Mouse (Mus musculus) limb, embryonic 11.5 days (tissue): ENCODE measurements around the gene Scnn1a. TPM values are rescaled to one million over a fixed set of nuclear protein-coding genes. Genes with fewer than 3 reads are reported as not detected.
"Not testable (repeated sequence)": the region's sequence is repeated elsewhere in the genome, so short reads cannot be mapped to it uniquely, and the experiment has no call there.

Experiments used
- ATAC-seq: fragments of 200-750 bp; cut with Nextera tagmentation; 2 replicates; pipeline ENCODE4 v1.8.0; 2017; ENCODE audit warnings: low read depth; ENCODE audit not compliant: insufficient number of reproducible peaks, low FRiP score, low TSS enrichment
- DNase-seq: peaks from one replicate; pipeline ENCODE4 v3.0.0-alpha.2; 2015; ENCODE audit warnings: low spot score
- H3K27ac ChIP-seq: fragments of 300-500 bp; sonication (generic); replicated peaks from 2 replicates; pipeline ENCODE4 v1.5.1; 2014; ENCODE audit warnings: low read depth, mild to moderate bottlenecking, low read length
- H3K27me3 ChIP-seq: fragments of 300-500 bp; sonication (generic); 2 replicates; pipeline ENCODE4 v1.6.1; 2014; ENCODE audit warnings: mild to moderate bottlenecking, low read length, mixed read lengths; ENCODE audit not compliant: control insufficient read depth, insufficient read depth
- H3K36me3 ChIP-seq: fragments of 300-500 bp; sonication (generic); 2 replicates; pipeline ENCODE4 v1.6.1; 2014; ENCODE audit warnings: mild to moderate bottlenecking, low read length, moderate library complexity, mixed read lengths; ENCODE audit not compliant: control insufficient read depth, insufficient read depth
- H3K4me1 ChIP-seq: fragments of 300-500 bp; sonication (generic); 2 replicates; pipeline ENCODE4 v1.6.1; 2014; ENCODE audit warnings: low read length, mixed read lengths; ENCODE audit not compliant: control insufficient read depth, insufficient read depth
- H3K4me2 ChIP-seq: fragments of 300-500 bp; sonication (generic); 2 replicates; pipeline ENCODE4 v1.6.1; 2014; ENCODE audit warnings: low read depth, mild to moderate bottlenecking, moderate library complexity; ENCODE audit not compliant: severe bottlenecking
- H3K4me3 ChIP-seq: fragments of 300-500 bp; sonication (generic); 2 replicates; pipeline ENCODE4 v1.5.1; 2014; ENCODE audit warnings: low read depth, low read length
- H3K9ac ChIP-seq: fragments of 300-500 bp; sonication (generic); 2 replicates; pipeline ENCODE4 v1.6.1; 2014; ENCODE audit warnings: mild to moderate bottlenecking, low read length
- H3K9me3 ChIP-seq: fragments of 300-500 bp; sonication (generic); 2 replicates; pipeline ENCODE4 v1.6.1; 2016; ENCODE audit warnings: low read length; ENCODE audit not compliant: control insufficient read depth
- WGBS: fragments of 180-500 bp; shearing (Covaris S2); extraction: QIAGEN DNeasy Blood & Tissue Kit; methylation state at CpG from one replicate; pipeline ENCODE4 v1.1.7; 2014; 5-methylcytosine and 5-hydroxymethylcytosine counted together
- polyA plus RNA-seq: library from polyadenylated mRNA; unstranded; fragments of >200 nt; fragmentation: Nextera tagmentation; extraction: Ambion mirVana; gene quantifications from 2 replicates; pipeline ENCODE4 v1.2.1, GENCODE M21; 2014

The Scnn1a gene
- 1.2 and 1.3 TPM in 2 replicates for polyA plus RNA-seq

- H3K27me3 ChIP-seq = peaks cover 29% of the 10 kb centered on the region
- no peak within 1 kb of the TSS for H3K4me2 ChIP-seq
- DNase-seq (no peak), ATAC-seq (no peak)
- H3K27ac ChIP-seq = no peak within 1 kb of the TSS
- H3K4me1 ChIP-seq = 0 out of 2 replicates have a peak, but pooled peaks cover 6% of the 10 kb centered on the region
- no peaks in the 10 kb centered on the region for H3K9me3 ChIP-seq
- H3K4me3 ChIP-seq = no peak within 1 kb of the TSS
- no peak within 1 kb of the TSS for H3K9ac ChIP-seq
- WGBS = 60% methylated on average over 1 of the region's 1 CpGs
- no peaks in the 10 kb centered on the region for H3K36me3 ChIP-seq
Measured at GRCm38 (mm10) chr6:125320323-125320722, at the start of gene Scnn1a. Scnn1a (plus strand) TSS chr6:125320659.

GRCm38 (mm10) chr6:125271455-125272227 is 48.8 kb upstream of the Scnn1a start:
- Histone ChIP-seq H3K4me1 (0 out of 2 replicates have a peak, but pooled peaks cover 2% of the 10 kb centered on the region), H3K36me3 (no peaks in the 10 kb centered on the region), H3K27ac (no peak overlapping the region), H3K4me2 (0 out of 2 replicates have a peak overlapping the region, but pooled peaks have one; percentile 15), H3K27me3 (no peaks in the 10 kb centered on the region), H3K4me3 (no peak overlapping the region), H3K9ac (peak overlapping the region; percentile 43; the same call in 1 of the 2 replicates), H3K9me3 (no peaks in the 10 kb centered on the region)
- 22% methylated on average over 17 of the region's 17 CpGs for whole genome bisulfite sequencing
- peak; percentile 80; the same call in 1 of the 2 replicates for ATAC-seq
- DNase-seq = peak; percentile 92

GRCm38 (mm10) chr6:125272228-125272785 is 48.2 kb upstream of the Scnn1a start:
- WGBS = 81% methylated on average over 10 of the region's 10 CpGs
- Histone ChIP-seq H3K27me3 (no peaks in the 10 kb centered on the region), H3K4me1 (0 out of 2 replicates have a peak, but pooled peaks cover 2% of the 10 kb centered on the region), H3K9me3 (no peaks in the 10 kb centered on the region), H3K4me3 (no peak overlapping the region), H3K36me3 (no peaks in the 10 kb centered on the region), H3K9ac (no peak overlapping the region), H3K4me2 (no peak overlapping the region), H3K27ac (no peak overlapping the region)
- ATAC-seq (no peak), DNase-seq (no peak)

- 56% methylated on average over 15 of the region's 15 CpGs for WGBS
- ATAC-seq (no peak), DNase-seq (peak; percentile 60)
- no peaks in the 10 kb centered on the region for H3K36me3 ChIP-seq
- no peak overlapping the region for H3K9ac ChIP-seq
- 0 out of 2 replicates have a peak, but pooled peaks cover 2% of the 10 kb centered on the region for H3K4me1 ChIP-seq
- no peak overlapping the region for H3K4me2 ChIP-seq
- no peak overlapping the region for H3K4me3 ChIP-seq
- no peaks in the 10 kb centered on the region for H3K9me3 ChIP-seq
- H3K27ac ChIP-seq = no peak overlapping the region
- H3K27me3 ChIP-seq = no peaks in the 10 kb centered on the region
Measured at GRCm38 (mm10) chr6:125274841-125275563, 45.5 kb upstream of the Scnn1a start.

GRCm38 (mm10) chr6:125279729-125280128 is 40.7 kb upstream of the Scnn1a start:
- no peak for ATAC-seq
- DNase-seq = no peak
- Histone ChIP-seq H3K36me3 (no peaks in the 10 kb centered on the region), H3K9me3 (no peaks in the 10 kb centered on the region), H3K4me3 (no peak overlapping the region), H3K4me1 (no peaks in the 10 kb centered on the region), H3K27ac (no peak overlapping the region), H3K9ac (no peak overlapping the region), H3K4me2 (no peak overlapping the region), H3K27me3 (no peaks in the 10 kb centered on the region)
- 57% methylated on average over 8 of the region's 8 CpGs for WGBS

- H3K4me3 ChIP-seq, H3K9ac ChIP-seq, DNase-seq, ATAC-seq, H3K4me2 ChIP-seq, H3K27ac ChIP-seq, H3K27me3 ChIP-seq, H3K4me1 ChIP-seq, H3K9me3 ChIP-seq, H3K36me3 ChIP-seq: not testable (repeated sequence)
- 91% methylated on average over 13 of the region's 13 CpGs for WGBS
Measured at GRCm38 (mm10) chr6:125282721-125283120, 37.7 kb upstream of the Scnn1a start.

GRCm38 (mm10) chr6:125284250-125284649 is 36.2 kb upstream of the Scnn1a start:
- H3K9ac ChIP-seq = no peak overlapping the region
- no peak overlapping the region for H3K27ac ChIP-seq
- no peaks in the 10 kb centered on the region for H3K4me1 ChIP-seq
- 38% methylated on average over 8 of the region's 8 CpGs for WGBS
- H3K36me3 ChIP-seq = no peaks in the 10 kb centered on the region
- H3K9me3 ChIP-seq = no peaks in the 10 kb centered on the region
- DNase-seq (no peak), ATAC-seq (no peak)
- no peak overlapping the region for H3K4me3 ChIP-seq
- no peak overlapping the region for H3K4me2 ChIP-seq
- H3K27me3 ChIP-seq = no peaks in the 10 kb centered on the region

GRCm38 (mm10) chr6:125284751-125285150 is 35.7 kb upstream of the Scnn1a start:
- DNase-seq (no peak), ATAC-seq (no peak)
- no peak overlapping the region for H3K27ac ChIP-seq
- WGBS = 91% methylated on average over 7 of the region's 7 CpGs
- H3K4me1 ChIP-seq = no peaks in the 10 kb centered on the region
- no peak overlapping the region for H3K9ac ChIP-seq
- H3K9me3 ChIP-seq = no peaks in the 10 kb centered on the region
- H3K4me2 ChIP-seq = no peak overlapping the region
- no peak overlapping the region for H3K4me3 ChIP-seq
- H3K36me3 ChIP-seq = no peaks in the 10 kb centered on the region
- H3K27me3 ChIP-seq = no peaks in the 10 kb centered on the region
